Mouse (Mus musculus): ENCODE measurements at regions not wholly inside any gene's neighbourhood (a gene's known extent, or its start where the extent isn't known, plus 50 kb on each side); places are given as distances from the start of the nearest gene placed in this dataset.

DNA sequence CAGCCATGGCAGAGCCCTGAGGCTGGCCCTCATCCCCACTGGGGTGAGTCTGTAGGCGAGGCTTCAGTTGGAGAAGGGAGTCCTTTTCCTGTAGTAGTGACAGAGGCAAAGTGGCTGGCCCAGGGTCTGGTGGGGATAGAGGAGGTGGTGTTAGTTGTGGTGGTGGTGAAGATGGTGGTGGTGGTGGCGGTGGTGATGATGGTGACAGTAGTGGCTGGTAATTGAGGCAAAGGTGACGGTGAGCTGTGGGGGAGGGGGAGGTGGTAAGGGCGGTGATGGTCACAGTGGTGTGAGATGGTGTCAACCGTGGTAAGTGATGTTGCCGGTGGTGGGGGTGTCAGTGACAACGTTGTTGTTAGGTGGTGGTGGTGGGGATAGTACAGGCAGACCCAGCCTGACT is 52.6 kb upstream of the Runx3 start:
- TF ChIP-seq ZC3H11A (IDR thresholded peaks at IDR 0.05; ENCODE audit: borderline replicate concordance, low read depth, low read length) (no peak), ZNF384 (IDR thresholded peaks at IDR 0.05; ENCODE audit: low read depth, low read length) (no peak), HCFC1 (IDR thresholded peaks at IDR 0.05; ENCODE audit: borderline replicate concordance, insufficient read depth, low read length) (no peak)

Measured in ES-E14 (cell line).